In the genomic region with DNA sequence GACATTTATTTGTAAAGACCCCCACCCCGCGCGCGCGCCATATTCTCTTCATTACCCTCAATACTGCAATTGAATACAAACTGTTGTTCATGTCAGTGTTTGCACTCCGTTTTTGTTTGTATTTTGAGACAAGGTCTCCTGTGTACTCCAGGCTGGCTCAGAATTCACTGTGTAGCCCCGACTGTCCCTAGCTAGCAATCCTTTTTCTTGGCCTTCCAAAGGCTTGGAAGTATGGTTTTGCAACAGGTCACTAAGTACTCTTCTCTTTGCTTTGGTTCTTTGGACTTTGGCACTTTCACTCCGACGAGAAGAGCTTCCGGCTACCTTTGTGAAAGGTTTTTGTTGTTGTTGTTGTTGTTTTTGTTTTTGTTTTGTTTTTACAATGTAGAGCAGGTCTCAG, we compare ENCODE assay signal across 7 mouse cellular contexts. TPM values are rescaled to one million over a fixed set of nuclear protein-coding genes. Genes with fewer than 3 reads are reported as not detected.
A peak's percentile ranks its signal among the peaks of the same experiment; 100 is the strongest.
DNase-seq lines count a peak whose midpoint lies in the region; ATAC-seq lines count a peak whose summit lies in the region.

No protein-coding gene starts in this region.

- H3K27ac ChIP-seq in embryonic facial prominence, embryonic 15.5 days (replicated peaks) = peak overlapping the region; percentile 93; the same call in 1 of the 2 replicates
- H3K27ac ChIP-seq in intestine, embryonic 16.5 days (ENCODE audit: low read length) = no peak overlapping the region
- no peak overlapping the region for H3K27ac ChIP-seq in midbrain, embryonic 11.5 days (ENCODE audit: low read depth, low read length)

- H3K36me3 ChIP-seq in embryonic facial prominence, embryonic 15.5 days = no peaks in the 10 kb centered on the region
- no peaks in the 10 kb centered on the region for H3K36me3 ChIP-seq in intestine, embryonic 16.5 days (ENCODE audit: control insufficient read depth, insufficient read depth, low read length)
- no peaks in the 10 kb centered on the region for H3K36me3 ChIP-seq in midbrain, embryonic 11.5 days (ENCODE audit: control insufficient read depth, insufficient read depth, low read length)

- peak overlapping the region; percentile 98 for H3K4me3 ChIP-seq in embryonic facial prominence, embryonic 15.5 days (replicated peaks)
- peak overlapping the region; percentile 94 for H3K4me3 ChIP-seq in intestine, embryonic 16.5 days (ENCODE audit: low read length)
- peak overlapping the region; percentile 63 for H3K4me3 ChIP-seq in midbrain, embryonic 11.5 days (ENCODE audit: low read depth, low read length)

- no peak for ATAC-seq in embryonic facial prominence, embryonic 15.5 days (ENCODE audit: insufficient number of reproducible peaks, low FRiP score, low TSS enrichment, low read depth)
- ATAC-seq in intestine, embryonic 16.5 days = 0 out of 2 replicates have a peak, but pooled peaks have one; percentile 24
- ATAC-seq in midbrain, embryonic 11.5 days (ENCODE audit: low FRiP score) = no peak

- DNase-seq in retina, postnatal 1 day = peak; percentile 6
- no peak for DNase-seq in retina, embryonic 14.5 days (ENCODE audit: low spot score)
- no peak for DNase-seq in midbrain, embryonic 11.5 days (ENCODE audit: low spot score, missing footprints)
- DNase-seq in gastrocnemius, postnatal 25 days = no peak
- no peak for DNase-seq in c-Kit-positive CD71-positive TER-119-positive erythroid progenitor cells, embryonic 14.5 days (ENCODE audit: low spot score)

- peak overlapping the region; percentile 51 for H3K4me2 ChIP-seq in embryonic facial prominence, embryonic 15.5 days (replicated peaks)
- peak overlapping the region; percentile 57 for H3K4me2 ChIP-seq in intestine, embryonic 16.5 days (ENCODE audit: low read depth, low read length)
- H3K4me2 ChIP-seq in midbrain, embryonic 11.5 days = peak overlapping the region; percentile 62

- peak overlapping the region; percentile 69 for H3K9ac ChIP-seq in embryonic facial prominence, embryonic 15.5 days
- peak overlapping the region; percentile 44; the same call in 1 of the 2 replicates for H3K9ac ChIP-seq in intestine, embryonic 16.5 days (ENCODE audit: low read depth, low read length)
- H3K9ac ChIP-seq in midbrain, embryonic 11.5 days (ENCODE audit: low read length) = peak overlapping the region; percentile 73; the same call in 1 of the 2 replicates

- 28% methylated on average over 10 of the region's 10 CpGs for WGBS in embryonic facial prominence, embryonic 15.5 days
- 20% methylated on average over 10 of the region's 10 CpGs for WGBS in intestine, embryonic 16.5 days
- 32% methylated on average over 10 of the region's 10 CpGs for WGBS in midbrain, embryonic 11.5 days

- H3K27me3 ChIP-seq in embryonic facial prominence, embryonic 15.5 days = no peaks in the 10 kb centered on the region
- no peaks in the 10 kb centered on the region for H3K27me3 ChIP-seq in intestine, embryonic 16.5 days (replicated peaks; ENCODE audit: control insufficient read depth, insufficient read depth, low read length)
- H3K27me3 ChIP-seq in midbrain, embryonic 11.5 days (ENCODE audit: control insufficient read depth, insufficient read depth, low read length) = no peaks in the 10 kb centered on the region

- H3K9me3 ChIP-seq in embryonic facial prominence, embryonic 15.5 days (replicated peaks) = no peaks in the 10 kb centered on the region
- H3K9me3 ChIP-seq in intestine, embryonic 16.5 days (ENCODE audit: control insufficient read depth, low read length) = no peaks in the 10 kb centered on the region
- H3K9me3 ChIP-seq in midbrain, embryonic 11.5 days (ENCODE audit: control insufficient read depth, low read length) = no peaks in the 10 kb centered on the region

- peaks cover 11% of the 10 kb centered on the region; the same call in 1 of the 2 replicates for H3K4me1 ChIP-seq in embryonic facial prominence, embryonic 15.5 days
- H3K4me1 ChIP-seq in intestine, embryonic 16.5 days (ENCODE audit: control insufficient read depth, insufficient read depth, low read length) = peaks cover 3% of the 10 kb centered on the region
- peaks cover 6% of the 10 kb centered on the region; the same call in 1 of the 2 replicates for H3K4me1 ChIP-seq in midbrain, embryonic 11.5 days (ENCODE audit: control insufficient read depth, insufficient read depth, low read length)

RNA-seq across cellular contexts. Expression of a gene that starts 1.2 kb away (rescaled TPM):
- polyA plus RNA-seq in embryonic facial prominence, embryonic 15.5 days (2015; fragmentation: Nextera tagmentation; extraction: Ambion mirVana) = 38.9 and 40.2 TPM in 2 replicates
- polyA plus RNA-seq in intestine, embryonic 16.5 days (2015; fragmentation: Nextera tagmentation; extraction: Ambion mirVana) = 41.9 and 44.8 TPM in 2 replicates
- polyA plus RNA-seq in midbrain, embryonic 11.5 days (2014; fragmentation: Nextera tagmentation; extraction: Ambion mirVana) = 40.7 and 44.0 TPM in 2 replicates
- 10 to 100 TPM; 19.9 to 20.1 TPM for total RNA-seq in gastrocnemius, postnatal 25 days (2021)

RNA-seq across cellular contexts. Expression of a gene that starts 1.2 kb away (rescaled TPM):
- polyA plus RNA-seq in embryonic facial prominence, embryonic 15.5 days (2015; fragmentation: Nextera tagmentation; extraction: Ambion mirVana) = 32.7 and 36.8 TPM in 2 replicates
- polyA plus RNA-seq in intestine, embryonic 16.5 days (2015; fragmentation: Nextera tagmentation; extraction: Ambion mirVana) = 23.5 and 24.7 TPM in 2 replicates
- 40.0 and 43.9 TPM in 2 replicates for polyA plus RNA-seq in midbrain, embryonic 11.5 days (2014; fragmentation: Nextera tagmentation; extraction: Ambion mirVana)
- 1 to 10 TPM; 7.2 to 8.2 TPM for total RNA-seq in gastrocnemius, postnatal 25 days (2021)
